Mouse (Mus musculus): ENCODE data around the gene Xrcc4. TPM values are rescaled to one million over a fixed set of nuclear protein-coding genes. Genes with fewer than 3 reads are reported as not detected.
"Not testable (repeated sequence)": the region's sequence is repeated elsewhere in the genome, so short reads cannot be mapped to it uniquely, and the experiment has no call there.

Gene Xrcc4
- 1.8 and 2.1 TPM in 2 replicates for polyA plus RNA-seq (2012; rRNA removed)

DNA sequence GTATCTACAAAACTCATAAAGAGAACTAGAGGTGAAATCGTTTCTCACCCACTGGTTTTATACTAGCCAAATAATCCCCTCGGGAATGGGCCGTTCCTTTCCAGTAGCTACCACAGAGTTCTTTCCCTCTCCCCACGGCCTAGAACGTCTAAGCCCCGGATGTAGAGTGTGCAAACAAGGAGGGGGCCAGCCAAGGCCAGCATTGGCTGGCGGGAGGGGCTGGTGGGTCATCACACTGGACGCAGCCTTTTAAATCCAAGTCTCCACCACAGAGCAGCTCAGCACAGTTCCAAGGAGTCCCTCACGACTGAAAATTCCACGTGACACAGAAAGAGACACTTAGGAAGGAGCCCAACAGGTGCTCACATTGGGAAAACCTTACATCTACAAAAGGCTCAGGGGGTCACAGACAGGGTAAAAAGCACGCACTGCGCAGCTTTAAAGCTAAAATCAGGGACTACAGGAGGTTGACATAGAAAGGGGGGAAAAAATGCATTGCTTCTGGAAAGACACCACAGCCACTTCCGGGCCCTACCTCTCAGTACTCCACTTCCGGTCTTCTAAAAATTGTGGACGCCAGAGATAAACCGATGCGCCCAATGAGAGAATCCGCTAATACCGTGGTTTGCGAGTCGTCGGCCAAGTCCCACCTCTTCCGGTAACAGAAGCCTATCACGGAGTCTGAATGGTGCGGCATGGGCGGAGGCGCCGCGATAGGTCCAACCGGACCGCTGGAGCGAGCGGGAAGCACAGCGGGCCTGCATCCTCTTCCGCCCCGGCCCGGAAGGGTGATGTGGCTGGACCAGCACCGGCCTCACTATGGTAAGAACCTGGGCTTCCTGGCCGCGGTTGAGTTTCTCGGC is at the start of gene Xrcc4, which contains the start of gene Tmem167:
Xrcc4 (minus strand) TSS at position 647 of the 863 bp plus-strand sequence.
Tmem167 (plus strand) TSS at position 162 of the 863 bp plus-strand sequence.
- Histone ChIP-seq H3K4me3 (ENCODE audit: insufficient read depth, low read depth, low read length) (peak within 1 kb of the TSS; percentile 82), H3K27me3 (replicated peaks; ENCODE audit: control insufficient read depth, insufficient read depth, low read length) (no peaks in the 10 kb centered on the region), H3K4me1 (ENCODE audit: control insufficient read depth, insufficient read depth, low read length) (no peaks in the 10 kb centered on the region), H3K27ac (ENCODE audit: insufficient read depth, low read depth, low read length) (peak within 1 kb of the TSS; percentile 83), H3K36me3 (ENCODE audit: control insufficient read depth, insufficient read depth, low read length) (no peaks in the 10 kb centered on the region)
- peak; percentile 99 for DNase-seq
- TF ChIP-seq POLR2A (IDR thresholded peaks at IDR 0.05; ENCODE audit: low read depth, low read length) (peak; percentile 7), CTCF (conservative IDR thresholded peaks at IDR 0.05; ENCODE audit: insufficient read depth, insufficient read length, low read depth, low read length) (no peak)
- WGBS = under 1% methylated on average over 41 of the region's 41 CpGs

DNA sequence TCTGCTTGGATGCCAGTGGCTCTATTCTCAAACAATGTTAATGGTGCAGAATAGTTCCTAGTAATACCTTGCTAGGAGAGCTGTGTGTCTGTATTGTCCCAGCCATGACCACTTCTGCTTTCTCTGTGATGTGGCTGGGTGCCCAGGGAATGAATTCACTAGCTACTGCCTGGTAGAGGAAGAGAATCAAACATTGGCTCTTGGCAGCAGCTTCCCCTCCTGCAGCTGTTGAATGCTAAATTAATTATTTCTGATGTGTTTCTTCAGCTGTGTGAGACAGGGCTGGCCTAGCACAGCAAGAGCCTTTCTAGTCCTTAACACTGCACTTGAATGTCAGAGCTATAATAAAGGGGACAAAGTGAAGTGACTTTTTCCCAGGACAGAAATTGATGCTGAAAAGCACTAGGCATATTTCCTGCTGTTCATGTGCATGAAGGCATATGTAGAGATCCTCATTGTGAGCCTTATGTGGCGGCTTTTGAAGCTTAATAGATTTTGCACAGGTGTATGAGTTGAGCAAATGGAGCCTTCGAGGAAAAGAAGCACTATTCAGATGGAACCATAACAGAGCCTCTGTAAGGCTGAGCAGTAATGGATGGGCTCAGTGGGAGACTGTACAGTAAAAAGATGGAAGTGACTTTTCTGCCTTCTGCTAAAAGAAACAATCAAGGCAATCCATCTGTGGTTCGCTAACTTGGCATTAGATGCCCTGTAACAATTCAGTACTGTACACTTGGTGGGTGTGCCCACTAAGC is 46.9 kb upstream of the Xrcc4 start:
- no peaks in the 10 kb centered on the region for H3K27me3 ChIP-seq (replicated peaks; ENCODE audit: control insufficient read depth, insufficient read depth, low read length)
- H3K36me3 ChIP-seq (ENCODE audit: control insufficient read depth, insufficient read depth, low read length) = no peaks in the 10 kb centered on the region
- H3K4me3 ChIP-seq (ENCODE audit: insufficient read depth, low read depth, low read length) = no peak overlapping the region
- no peak for TF ChIP-seq POLR2A (IDR thresholded peaks at IDR 0.05; ENCODE audit: low read depth, low read length)
- no peak for TF ChIP-seq CTCF (conservative IDR thresholded peaks at IDR 0.05; ENCODE audit: insufficient read depth, insufficient read length, low read depth, low read length)
- no peaks in the 10 kb centered on the region for H3K4me1 ChIP-seq (ENCODE audit: control insufficient read depth, insufficient read depth, low read length)
- WGBS = 84% methylated on average over 3 of the region's 3 CpGs
- peak; percentile 14 for DNase-seq
- H3K27ac ChIP-seq (ENCODE audit: insufficient read depth, low read depth, low read length) = no peak overlapping the region

DNA sequence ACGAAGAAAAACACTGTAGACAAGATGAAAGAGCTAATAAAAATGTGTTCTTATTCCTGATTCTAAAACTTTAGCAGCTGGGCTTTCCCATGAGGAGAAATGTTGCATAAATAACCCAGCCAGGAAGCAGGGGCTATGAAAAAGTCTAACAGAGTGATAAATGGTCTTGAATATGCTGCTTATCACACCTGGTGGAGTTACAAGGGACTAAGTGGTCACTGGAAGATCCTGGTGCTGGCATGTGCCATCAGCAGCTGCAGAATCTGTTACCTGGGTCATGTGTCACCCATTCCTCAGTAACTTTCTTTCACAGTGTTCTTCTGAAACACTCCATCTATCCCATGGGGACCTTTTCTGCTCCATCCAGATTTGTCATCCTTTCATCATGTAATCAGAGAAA is 22.3 kb upstream of the Xrcc4 start:
- DNase-seq = no peak
- H3K27me3 ChIP-seq (replicated peaks; ENCODE audit: control insufficient read depth, insufficient read depth, low read length) = no peaks in the 10 kb centered on the region
- no peaks in the 10 kb centered on the region; the same call in 1 of the 2 replicates for H3K4me1 ChIP-seq (ENCODE audit: control insufficient read depth, insufficient read depth, low read length)
- TF ChIP-seq CTCF (conservative IDR thresholded peaks at IDR 0.05; ENCODE audit: insufficient read depth, insufficient read length, low read depth, low read length) (no peak), POLR2A (IDR thresholded peaks at IDR 0.05; ENCODE audit: low read depth, low read length) (no peak)
- H3K4me3 ChIP-seq (ENCODE audit: insufficient read depth, low read depth, low read length) = no peak overlapping the region
- 29% methylated on average over 1 of the region's 1 CpGs for WGBS
- no peak overlapping the region for H3K27ac ChIP-seq (ENCODE audit: insufficient read depth, low read depth, low read length)
- H3K36me3 ChIP-seq (ENCODE audit: control insufficient read depth, insufficient read depth, low read length) = no peaks in the 10 kb centered on the region

DNA sequence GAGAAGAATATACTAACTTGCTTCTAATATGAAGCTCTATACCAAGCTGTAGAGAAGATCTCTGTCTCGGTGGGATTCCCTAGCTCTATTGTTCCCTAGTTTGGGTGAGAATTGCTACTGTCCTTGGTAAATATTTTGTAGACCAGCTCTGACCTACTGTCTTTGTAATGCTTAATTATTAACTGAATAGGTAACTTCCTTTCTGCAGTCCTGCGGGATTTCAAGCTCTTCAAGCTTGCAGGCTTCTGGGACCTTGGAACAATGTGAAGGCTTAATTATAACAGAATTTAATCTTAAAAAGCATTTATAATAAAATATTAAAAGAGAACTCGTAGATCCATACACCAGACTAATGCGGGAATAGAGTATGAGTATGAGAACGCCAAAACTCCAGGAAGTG is 19.3 kb upstream of the Xrcc4 start:
- H3K4me3 ChIP-seq (ENCODE audit: insufficient read depth, low read depth, low read length); H3K4me1 ChIP-seq (ENCODE audit: control insufficient read depth, insufficient read depth, low read length); H3K27me3 ChIP-seq (replicated peaks; ENCODE audit: control insufficient read depth, insufficient read depth, low read length); H3K27ac ChIP-seq (ENCODE audit: insufficient read depth, low read depth, low read length); H3K36me3 ChIP-seq (ENCODE audit: control insufficient read depth, insufficient read depth, low read length): not testable (repeated sequence)
- DNase-seq = peak; percentile 63
- 57% methylated on average over 5 of the region's 5 CpGs for WGBS

DNA sequence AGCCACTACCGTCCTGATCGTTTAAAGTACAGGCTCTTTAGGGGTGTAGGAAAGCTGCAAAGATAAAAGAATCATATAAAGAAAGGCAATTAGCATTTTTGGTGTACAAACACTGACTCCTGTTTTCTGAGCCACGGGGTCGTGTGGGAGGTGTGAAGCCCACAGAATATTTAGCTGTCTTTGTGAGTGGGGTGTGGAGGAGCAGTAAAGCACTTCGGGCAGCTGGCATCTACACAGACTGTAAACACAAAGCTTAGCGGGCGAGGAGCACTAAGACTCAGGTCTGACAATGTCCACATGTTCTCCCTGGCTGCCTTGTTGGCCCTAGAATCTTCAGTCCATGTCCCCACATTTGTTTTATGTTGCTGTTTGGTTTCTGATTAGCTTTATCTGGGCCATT is 16.7 kb upstream of the Xrcc4 start:
- Histone ChIP-seq H3K27ac (ENCODE audit: insufficient read depth, low read depth, low read length) (no peak overlapping the region), H3K36me3 (ENCODE audit: control insufficient read depth, insufficient read depth, low read length) (no peaks in the 10 kb centered on the region; the same call in 1 of the 2 replicates), H3K4me3 (ENCODE audit: insufficient read depth, low read depth, low read length) (no peak overlapping the region), H3K27me3 (replicated peaks; ENCODE audit: control insufficient read depth, insufficient read depth, low read length) (no peaks in the 10 kb centered on the region), H3K4me1 (ENCODE audit: control insufficient read depth, insufficient read depth, low read length) (no peaks in the 10 kb centered on the region; the same call in 1 of the 2 replicates)
- 79% methylated on average over 7 of the region's 7 CpGs for WGBS
- TF ChIP-seq POLR2A (IDR thresholded peaks at IDR 0.05; ENCODE audit: low read depth, low read length) (no peak), CTCF (conservative IDR thresholded peaks at IDR 0.05; ENCODE audit: insufficient read depth, insufficient read length, low read depth, low read length) (no peak)
- DNase-seq = no peak

DNA sequence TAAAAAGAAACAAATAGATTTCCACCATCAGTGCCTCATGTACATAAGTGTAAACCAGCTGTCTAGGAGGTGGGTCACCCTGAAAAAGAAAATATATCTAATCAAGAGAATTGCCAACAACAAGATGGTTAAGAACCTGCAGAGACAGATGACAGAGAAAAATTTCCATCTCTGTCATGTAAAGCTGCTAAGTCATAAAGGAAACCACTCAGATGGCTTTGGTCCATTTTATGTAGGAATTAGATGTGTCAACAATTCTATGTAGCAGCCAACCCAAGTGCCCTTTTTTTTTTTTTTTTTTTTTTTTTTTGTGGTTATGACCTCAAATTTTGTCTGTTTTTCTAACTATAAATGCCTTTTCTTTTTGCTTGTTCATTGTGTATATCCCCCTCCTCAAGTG is 12.1 kb upstream of the Xrcc4 start:
- Histone ChIP-seq H3K4me1 (ENCODE audit: control insufficient read depth, insufficient read depth, low read length) (no peaks in the 10 kb centered on the region), H3K4me3 (ENCODE audit: insufficient read depth, low read depth, low read length) (no peak overlapping the region), H3K36me3 (ENCODE audit: control insufficient read depth, insufficient read depth, low read length) (no peaks in the 10 kb centered on the region; the same call in 1 of the 2 replicates), H3K27ac (ENCODE audit: insufficient read depth, low read depth, low read length) (no peak overlapping the region), H3K27me3 (replicated peaks; ENCODE audit: control insufficient read depth, insufficient read depth, low read length) (no peaks in the 10 kb centered on the region)
- TF ChIP-seq CTCF (conservative IDR thresholded peaks at IDR 0.05; ENCODE audit: insufficient read depth, insufficient read length, low read depth, low read length) (no peak), POLR2A (IDR thresholded peaks at IDR 0.05; ENCODE audit: low read depth, low read length) (no peak)
- DNase-seq = no peak

DNA sequence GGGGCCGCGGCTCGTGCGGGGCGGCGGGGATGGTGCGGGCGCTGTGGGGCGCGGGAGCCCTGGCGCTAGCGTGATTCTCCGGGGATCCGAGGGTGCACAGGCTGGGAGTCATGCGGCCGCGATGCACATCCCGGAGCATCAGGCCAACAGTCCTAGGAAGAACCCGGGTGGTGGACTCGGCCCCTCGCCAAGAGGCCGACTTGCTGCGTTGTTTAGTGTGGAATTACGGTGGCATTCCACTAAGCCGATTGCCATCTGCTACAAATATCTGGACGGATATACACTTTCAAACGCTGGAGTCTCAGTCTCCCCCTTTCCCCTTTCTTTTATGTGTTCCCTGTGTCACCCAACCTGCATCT is 396 bp upstream of the Xrcc4 start:
- under 1% methylated on average over 27 of the region's 27 CpGs for WGBS
- no peak for DNase-seq
- TF ChIP-seq POLR2A (IDR thresholded peaks at IDR 0.05; ENCODE audit: low read depth, low read length) (no peak), CTCF (conservative IDR thresholded peaks at IDR 0.05; ENCODE audit: insufficient read depth, insufficient read length, low read depth, low read length) (no peak)
- H3K27ac ChIP-seq (ENCODE audit: insufficient read depth, low read depth, low read length) = no peak overlapping the region
- no peaks in the 10 kb centered on the region for H3K36me3 ChIP-seq (ENCODE audit: control insufficient read depth, insufficient read depth, low read length)
- peak overlapping the region; percentile 82 for H3K4me3 ChIP-seq (ENCODE audit: insufficient read depth, low read depth, low read length)
- H3K4me1 ChIP-seq (ENCODE audit: control insufficient read depth, insufficient read depth, low read length) = no peaks in the 10 kb centered on the region
- no peaks in the 10 kb centered on the region for H3K27me3 ChIP-seq (replicated peaks; ENCODE audit: control insufficient read depth, insufficient read depth, low read length)

Data from kidney, adult 2 months (tissue).